Mouse (Mus musculus) retina, postnatal 7 days (tissue): ENCODE results near the gene Fbxw4.
"Not testable (repeated sequence)": the region's sequence is repeated elsewhere in the genome, so short reads cannot be mapped to it uniquely, and the experiment has no call there.

Experiments used
- DNase-seq: peaks from one replicate; pipeline ENCODE4 v3.0.0-alpha.2; 2012; ENCODE audit warnings: low read depth, low spot score

The Fbxw4 gene

DNA sequence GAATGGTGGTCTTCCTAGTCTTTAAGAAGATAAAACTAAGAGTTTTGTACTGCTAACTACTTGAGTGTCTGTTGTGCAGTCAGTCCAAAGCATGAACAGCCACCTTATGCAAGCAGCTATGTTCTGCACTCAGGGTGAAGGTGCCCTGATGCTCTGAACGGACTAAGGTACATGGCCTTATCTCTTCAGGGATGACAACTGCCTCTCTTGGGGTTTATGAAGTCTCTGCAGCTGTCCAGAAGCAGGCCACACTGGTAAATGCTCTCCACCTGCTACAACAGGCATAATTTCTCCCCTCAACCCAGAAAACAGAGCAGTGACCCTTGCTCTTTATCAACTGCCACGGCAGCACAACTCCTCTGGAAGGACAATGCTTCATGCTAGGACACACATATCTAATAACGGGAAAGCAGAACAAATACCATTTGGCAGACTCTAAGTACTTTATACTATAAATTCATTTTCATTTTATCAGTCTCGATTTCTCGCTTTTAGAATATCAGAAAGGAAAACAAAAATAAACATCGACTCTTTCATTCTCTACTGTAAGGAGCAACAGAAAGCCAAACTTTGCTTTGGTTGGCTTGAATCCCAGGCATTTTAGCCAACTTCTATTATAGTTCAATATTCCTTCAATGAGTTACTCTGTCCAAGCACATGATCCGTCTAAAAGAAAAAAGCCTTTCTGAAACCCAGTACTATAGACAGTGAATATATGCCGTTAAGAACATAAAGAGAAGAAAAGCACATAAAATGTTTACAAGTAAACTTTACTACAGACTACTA is 3.1 kb downstream of the Fbxw4 start:
- DNase-seq = no peak

DNA sequence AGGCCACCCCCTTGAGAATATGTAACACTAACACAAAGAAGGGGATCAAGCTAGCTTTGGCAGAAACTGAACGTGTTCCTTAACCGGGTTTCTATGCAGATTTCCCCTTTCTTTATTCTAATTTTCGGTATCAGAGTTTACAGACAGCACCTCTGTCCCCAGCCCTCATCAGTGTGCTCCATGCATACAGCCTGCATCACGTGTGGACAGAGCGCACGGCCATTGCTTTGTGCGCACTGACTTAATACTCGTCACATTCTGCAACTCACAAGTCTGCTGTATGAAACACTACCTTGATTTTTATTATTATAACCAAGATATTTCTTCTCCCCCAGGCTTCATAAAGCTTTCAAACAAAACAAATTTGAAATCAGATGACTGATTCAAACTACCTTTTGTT is 4.2 kb downstream of the Fbxw4 start:
- no peak for DNase-seq

DNA sequence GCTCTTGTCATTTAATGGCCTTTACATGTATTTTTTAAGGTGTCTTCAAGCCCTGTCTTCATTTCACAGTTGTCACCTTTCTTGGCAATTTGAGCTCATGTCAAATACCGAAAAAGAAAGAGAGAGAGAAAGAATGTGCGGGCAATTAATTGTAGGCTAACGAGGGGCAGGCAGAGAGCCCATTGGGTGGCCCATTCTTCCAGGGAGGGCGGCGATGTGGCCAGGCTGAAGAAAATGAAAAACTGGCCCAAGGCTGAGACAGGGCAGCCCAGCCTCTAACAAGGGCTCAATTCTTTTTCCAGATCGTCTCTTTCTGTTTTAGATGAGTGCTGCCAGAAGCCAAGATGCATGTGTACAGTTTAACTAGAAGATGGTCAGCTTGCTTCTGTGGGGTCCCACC is 6.1 kb downstream of the Fbxw4 start:
- DNase-seq = no peak

DNA sequence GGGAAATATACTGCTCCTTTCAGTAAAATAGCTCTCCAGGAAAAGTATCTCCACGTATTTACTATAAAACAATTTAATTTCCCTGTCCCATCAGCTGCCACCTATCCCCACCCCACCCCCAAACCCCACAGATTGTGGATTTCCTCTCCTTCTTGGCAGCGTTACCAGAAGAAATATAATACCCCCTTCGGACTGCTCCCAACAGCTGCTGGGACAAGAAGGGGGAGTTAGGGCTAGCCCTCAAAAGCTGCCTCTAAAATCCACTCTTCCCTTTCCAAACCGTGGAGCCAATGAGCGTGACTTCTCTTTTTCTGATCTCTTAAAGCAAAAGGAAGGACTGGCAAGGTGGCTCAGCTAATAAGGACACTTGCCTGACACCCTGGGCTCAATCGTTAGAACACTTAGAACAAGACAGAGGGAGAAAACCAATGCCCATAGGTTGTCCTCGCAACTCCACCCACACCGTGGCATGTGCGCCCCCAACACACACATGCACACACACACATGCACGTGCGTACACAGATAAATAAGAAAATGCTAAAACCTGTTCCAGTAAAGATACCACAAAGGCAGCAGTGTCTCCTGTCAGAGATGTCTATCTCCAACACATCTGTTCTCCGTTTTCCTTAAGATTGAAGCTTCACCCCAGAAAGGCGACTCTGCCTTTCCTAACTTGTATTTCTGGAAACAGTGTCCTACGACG is 7.7 kb downstream of the Fbxw4 start:
- no peak for DNase-seq

DNA sequence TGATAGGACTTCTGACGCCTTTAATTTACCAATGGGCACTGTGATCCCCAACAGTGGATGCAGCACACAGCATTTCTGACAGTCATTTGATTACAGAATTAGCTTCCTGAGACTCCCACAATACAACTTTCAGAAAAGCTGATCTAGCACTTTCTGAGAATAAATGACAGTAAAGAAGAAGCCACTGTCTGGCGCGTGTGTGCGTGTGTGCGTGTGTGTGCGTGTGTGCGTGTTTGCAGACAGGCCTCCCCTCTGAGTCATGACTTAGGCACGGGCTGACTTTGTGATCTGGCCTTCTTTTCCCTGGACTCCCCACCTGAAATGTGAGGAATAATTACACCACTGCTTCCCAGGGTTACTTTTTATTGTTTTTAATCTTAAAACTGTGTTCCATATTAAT is 8.6 kb downstream of the Fbxw4 start:
- DNase-seq = no peak

DNA sequence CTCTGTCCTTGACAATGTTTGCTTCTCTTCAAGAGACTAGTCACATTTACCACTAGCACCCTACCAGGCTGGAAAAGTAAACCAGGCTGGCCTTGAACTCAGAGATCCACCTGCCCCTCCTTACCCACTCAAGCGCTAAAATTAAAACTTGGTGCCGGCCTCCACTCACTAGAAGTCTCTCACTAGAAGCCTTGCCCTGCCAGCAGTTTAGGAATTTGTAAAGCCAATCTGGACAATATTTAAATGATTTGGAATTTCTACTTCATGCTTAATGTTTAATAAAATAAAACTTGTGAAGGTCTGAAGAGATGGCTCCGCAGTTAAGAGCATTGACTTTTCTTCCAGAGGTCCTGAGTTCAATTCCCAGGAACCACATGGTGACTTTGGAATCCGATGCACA is 10.3 kb downstream of the Fbxw4 start:
- DNase-seq = no peak

DNA sequence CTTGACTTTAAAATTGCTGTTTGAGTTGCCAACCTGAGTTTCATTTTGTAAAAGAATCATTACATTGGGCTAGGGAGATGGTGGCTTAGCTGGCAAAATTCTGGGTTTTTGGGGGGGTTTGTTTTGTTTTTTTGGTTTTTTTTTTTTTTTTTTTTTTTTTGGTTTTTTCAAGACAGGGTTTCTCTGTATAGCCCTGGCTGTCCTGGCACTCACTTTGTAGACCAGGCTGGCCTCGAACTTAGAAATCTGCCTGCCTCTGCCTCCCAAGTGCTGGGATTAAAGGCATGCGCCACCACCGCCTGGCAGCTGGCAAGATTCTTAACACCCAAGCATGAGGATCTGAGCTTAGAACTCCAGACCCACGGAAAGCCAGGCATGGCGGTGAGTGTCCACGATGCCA is 11.6 kb downstream of the Fbxw4 start:
- DNase-seq = not testable (repeated sequence)

DNA sequence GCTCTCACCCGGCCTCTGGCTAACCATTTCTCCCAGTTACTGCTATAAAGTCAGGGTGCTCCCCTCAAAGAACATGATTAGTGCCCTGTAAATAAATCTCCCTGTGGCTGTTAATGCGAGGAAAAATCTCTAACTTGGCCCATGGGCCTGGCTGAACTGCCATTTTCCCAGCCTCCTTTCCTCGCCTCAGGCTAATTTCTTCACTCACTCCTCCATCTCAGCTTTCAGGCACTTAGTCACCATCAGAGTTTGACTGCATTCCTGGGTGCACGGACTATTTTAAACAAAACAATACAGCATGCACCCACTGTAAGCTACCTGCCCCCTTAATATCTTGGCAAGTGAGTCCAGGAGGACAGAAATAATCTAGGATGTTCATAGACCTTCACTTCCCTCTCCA is 13.2 kb downstream of the Fbxw4 start:
- no peak for DNase-seq

DNA sequence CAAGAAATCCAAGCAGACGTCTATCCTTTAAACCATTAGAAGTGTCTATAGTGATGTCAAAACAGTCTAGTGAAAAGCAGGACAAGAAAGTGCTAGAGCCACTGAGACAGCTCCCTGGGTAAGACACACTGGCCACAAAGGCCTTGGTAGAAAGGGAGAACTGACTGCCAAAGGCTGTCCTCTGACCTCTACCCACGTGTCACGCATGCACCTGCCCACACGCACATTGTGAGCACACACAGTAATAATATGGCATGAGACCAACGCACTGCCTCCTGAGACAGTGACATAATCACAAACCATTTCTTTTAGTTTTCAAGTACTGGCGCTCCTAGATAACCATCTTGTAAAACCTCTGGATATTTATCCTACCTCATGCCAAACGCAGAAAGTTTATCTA is 19.4 kb downstream of the Fbxw4 start:
- DNase-seq = no peak

DNA sequence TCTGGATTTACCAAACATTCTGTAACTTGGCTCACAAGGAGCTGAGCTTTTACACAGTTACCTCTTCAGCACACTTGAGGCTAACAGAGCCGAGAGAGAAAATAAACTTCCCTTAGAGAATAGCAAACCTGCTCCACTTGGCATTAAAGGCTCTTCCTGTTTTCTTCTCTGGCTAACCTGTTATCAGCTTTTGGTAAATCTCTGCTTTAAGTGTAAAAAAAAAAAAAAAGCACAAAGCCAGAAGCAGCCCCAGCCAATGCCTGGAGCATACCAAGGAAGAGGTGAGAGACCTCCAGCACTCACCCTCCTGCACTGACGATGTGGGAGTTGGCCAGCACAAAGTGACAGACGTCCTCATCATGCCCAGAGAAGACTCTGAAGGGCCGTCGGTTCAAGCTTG is 24.2 kb downstream of the Fbxw4 start:
- DNase-seq = no peak

DNA sequence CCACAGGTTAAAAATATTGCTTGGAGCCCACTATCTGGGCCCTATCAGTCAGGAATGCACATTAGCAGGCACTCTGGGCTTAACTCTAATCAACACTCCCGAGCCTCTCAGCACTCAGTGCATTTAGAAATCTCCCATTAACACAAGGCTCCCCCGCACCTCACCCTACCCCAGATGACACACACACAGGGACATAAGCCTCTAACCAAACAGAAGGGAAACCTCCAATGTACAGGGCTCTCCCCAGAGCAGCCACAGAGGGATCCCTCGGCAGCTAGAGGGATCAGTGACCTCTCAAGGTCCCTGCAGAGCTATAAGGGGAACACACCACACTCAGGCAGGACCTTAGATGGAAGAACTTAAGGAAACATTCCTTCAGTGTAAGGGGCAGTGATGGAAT is 28.5 kb downstream of the Fbxw4 start:
- DNase-seq = no peak

DNA sequence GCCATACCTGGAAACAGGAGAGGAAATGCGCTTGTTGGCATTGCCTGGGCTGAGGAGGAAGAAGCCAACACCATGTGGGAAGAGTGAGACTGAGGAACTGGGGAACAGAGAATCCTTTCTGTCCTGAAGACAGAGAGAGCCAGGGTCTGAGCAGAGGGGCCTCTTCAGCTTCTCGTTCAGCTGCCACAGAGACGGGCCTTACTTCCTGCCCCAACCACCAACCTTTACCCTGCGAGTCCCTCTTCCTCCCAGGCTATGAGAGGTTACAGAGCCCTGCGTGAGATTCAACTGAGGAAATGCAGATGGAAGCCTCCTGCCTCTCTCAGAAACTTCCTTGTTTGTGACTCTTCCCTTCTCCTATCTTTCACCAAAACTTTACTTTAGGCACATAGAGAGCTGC is 29.2 kb downstream of the Fbxw4 start:
- DNase-seq = no peak

DNA sequence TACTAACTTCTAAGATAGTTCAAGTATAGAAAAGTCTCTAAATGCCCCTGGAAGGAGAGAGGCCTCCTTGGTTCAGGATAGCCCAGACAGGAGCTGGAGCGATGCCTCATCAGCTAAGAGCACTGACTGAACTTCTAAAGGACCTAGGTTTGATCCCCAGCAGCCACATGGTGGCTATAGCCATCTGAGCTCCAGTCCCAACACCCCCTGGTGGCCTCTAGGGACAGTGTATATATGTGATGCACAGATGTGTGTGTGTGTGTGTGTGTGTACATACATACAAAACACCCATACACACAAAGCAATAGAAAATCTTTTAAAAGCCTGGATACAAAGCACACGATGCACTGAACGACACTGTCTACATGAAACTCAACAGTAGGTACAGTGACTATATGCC is 30.9 kb downstream of the Fbxw4 start:
- DNase-seq = no peak

DNA sequence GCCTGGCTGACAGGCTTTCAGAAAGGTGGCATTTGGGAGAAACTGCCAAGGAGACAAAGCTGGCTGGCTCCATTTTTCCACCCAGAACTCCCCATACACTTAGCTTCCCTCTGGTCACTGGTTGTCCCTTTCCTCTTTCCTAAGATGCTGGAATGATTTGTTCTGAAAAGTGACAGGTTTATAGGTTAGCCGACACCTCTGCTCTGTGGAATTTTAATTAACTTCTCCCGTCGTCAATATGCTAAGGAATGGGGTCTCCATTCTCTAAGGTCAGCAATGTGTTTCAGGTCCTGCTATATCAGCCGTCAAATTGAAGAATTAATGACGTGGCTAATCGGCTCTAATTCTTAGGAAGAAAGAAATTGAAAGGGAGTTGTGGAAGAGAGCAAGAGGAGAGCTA is 31.5 kb downstream of the Fbxw4 start:
- no peak for DNase-seq

DNA sequence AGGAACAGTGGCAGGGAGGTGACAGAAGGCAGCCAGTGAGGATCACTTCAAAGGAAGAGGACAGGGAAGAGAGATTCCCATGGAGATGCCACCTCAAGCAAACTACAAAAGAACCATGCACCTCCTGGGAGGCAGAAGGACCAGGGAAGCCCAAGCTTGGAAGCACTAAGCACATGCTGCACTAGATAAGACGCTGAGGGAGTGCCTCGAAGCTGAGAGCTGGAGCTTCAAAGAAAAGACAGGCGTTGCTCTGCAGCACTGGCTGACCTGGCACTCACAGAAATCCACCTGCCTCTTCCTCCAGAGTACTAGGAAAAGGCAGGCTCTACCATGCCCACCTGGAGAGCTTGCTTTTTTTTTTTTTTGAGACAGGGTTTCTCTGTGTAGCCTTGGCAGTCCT is 33.1 kb downstream of the Fbxw4 start:
- no peak for DNase-seq

DNA sequence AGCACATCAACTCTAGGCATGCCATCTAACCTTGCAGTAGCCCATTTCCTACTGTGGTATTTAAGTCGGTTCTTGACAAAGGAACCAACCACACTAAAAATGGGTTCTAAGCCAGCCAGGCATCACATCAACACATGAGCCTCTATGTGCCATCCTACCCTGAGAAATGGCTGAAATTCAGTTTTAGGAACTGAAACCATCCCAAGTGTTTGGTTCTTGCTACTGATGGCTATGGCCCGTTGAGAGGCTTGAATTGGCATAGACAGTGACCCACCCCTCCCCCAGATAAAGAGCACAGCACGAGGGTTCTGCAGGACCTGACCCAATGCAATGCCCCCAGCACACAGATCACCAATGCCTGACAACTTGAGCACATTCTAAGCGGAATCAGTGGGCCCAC is 36.4 kb downstream of the Fbxw4 start:
- no peak for DNase-seq

DNA sequence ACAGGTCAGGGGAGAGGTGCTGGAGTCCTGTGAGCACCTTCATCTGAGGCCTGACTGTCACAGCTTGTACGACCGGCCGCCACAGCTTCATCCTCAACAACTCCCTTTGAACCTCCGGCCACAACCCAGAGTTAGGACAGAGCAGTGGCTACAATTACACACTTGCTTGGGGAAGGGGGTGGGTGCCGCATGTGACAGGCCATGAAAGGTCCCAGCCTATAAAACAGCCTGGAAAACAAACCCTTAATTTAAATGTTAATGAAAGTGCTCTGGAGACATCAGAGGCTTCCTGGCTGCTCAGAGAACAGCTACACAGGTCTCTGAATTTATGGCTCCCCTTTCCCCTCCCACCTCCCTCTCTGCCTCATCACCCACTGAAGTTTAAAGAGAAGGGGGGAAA is 38.0 kb downstream of the Fbxw4 start:
- no peak for DNase-seq

DNA sequence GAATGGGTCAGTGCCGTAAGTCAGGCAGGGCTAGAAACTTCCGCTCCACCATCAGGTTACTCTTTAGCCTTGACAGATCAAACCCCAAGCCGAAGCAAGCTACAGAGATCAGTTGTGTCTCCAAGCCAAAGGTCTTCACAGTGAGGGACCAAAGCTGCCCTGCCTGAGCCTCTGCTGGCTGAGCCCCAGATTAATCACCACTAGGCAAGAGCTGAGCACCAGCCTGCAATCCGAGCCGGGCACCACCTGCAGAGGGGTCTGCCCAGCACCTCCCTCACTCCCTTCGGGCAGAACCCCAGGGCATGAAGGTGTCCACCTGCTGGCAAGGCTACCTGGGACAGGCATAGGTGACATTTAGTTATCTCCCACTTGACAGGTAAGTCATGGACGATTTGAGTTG is 39.1 kb downstream of the Fbxw4 start:
- DNase-seq = no peak

DNA sequence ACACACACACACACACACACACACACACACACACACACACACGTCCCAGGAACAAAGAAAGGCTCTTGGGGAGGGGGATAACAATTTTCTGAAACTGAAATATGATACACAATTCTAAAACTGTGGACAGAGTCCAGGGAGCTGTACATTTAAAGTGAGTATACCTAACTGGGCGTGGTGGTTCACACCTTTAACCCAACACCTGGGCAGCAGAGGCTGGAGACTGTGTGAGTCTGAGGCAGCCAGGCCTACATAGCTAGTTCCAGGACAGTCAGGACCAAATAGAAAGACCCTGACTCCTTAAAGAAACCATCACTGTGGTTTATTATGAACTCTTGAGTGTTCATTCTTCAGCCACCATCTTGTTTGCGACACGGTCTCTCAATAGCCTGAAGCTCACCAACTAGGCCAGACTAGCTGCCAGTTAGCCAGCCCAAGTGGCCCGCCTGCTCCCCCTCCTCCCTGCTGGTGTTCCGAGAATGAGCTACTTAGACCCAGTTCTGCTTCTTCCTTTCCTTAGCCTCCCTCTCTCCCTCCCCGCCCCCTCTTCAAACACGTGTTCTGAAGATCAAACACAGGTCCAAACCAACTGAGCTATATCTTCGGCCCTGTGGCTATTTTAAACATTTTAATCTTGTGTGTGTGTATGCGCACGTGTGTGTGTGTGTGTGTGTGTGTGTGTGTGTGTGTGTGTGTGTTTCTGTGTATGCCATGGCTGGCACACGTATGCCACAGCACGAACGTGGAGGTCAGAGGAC is 40.2 kb downstream of the Fbxw4 start:
- no peak for DNase-seq

DNA sequence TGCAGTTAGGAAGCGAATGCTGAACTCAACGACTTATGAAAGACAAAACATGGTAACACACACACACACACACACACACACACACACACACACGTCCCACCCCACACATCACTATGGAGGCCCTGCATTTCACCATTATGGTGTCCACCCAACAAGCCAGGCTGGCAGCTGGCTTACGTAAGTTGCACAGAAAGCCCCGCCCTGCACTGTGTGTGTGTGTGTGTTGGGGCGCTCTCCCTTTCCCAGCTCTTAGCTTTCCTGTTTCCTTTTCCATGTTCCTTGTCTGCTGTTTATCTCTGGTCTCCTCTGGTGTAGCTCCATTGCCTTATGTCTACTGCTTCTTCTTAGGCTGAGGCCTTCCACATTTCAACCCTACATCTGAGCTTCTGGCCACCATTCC is 41.9 kb downstream of the Fbxw4 start:
- no peak for DNase-seq

DNA sequence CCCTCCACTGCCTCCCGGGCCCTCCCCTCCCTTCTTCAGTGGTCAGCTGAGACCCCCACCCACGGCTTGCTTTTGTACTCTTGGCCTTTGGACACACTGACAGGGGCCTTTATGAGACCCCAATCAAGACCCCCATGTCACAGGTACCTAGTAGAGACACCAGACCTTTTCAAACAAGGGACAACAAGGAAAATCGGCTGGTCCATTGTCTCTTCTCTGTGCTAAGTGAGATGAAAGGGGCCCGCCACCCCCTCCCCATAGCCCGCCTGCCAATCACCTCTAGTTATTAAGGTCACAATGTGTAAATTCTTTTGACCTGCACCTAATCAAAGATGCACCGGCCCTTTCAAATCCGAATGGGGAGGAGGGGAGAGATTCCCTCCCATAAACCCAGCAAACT is 43.4 kb downstream of the Fbxw4 start:
- no peak for DNase-seq

DNA sequence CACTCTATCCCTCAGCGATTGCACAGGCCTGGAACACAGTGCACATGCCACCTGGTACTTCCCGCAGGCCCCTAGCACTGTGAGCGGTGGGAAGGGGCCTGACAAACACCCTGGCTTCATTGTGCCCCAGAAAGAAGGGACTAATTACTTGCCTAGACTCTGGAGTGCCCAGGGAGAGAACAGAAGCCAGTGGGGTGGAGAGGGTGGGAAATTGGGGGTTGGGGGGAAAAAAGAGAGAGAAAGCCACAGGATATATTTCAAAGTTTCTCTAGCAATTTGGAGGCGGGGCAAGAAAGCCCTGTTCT is 43.9 kb downstream of the Fbxw4 start:
- no peak for DNase-seq
